Mouse (Mus musculus): ENCODE data around the gene Sccpdh. TPM values are rescaled to one million over a fixed set of nuclear protein-coding genes. Genes with fewer than 3 reads are reported as not detected.
A peak's percentile ranks its signal among the peaks of the same experiment; 100 is the strongest.

Sccpdh gene
- 82.4 and 96.1 TPM in 2 replicates for polyA plus RNA-seq (2014; fragmentation: Nextera tagmentation; extraction: Ambion mirVana)

DNA sequence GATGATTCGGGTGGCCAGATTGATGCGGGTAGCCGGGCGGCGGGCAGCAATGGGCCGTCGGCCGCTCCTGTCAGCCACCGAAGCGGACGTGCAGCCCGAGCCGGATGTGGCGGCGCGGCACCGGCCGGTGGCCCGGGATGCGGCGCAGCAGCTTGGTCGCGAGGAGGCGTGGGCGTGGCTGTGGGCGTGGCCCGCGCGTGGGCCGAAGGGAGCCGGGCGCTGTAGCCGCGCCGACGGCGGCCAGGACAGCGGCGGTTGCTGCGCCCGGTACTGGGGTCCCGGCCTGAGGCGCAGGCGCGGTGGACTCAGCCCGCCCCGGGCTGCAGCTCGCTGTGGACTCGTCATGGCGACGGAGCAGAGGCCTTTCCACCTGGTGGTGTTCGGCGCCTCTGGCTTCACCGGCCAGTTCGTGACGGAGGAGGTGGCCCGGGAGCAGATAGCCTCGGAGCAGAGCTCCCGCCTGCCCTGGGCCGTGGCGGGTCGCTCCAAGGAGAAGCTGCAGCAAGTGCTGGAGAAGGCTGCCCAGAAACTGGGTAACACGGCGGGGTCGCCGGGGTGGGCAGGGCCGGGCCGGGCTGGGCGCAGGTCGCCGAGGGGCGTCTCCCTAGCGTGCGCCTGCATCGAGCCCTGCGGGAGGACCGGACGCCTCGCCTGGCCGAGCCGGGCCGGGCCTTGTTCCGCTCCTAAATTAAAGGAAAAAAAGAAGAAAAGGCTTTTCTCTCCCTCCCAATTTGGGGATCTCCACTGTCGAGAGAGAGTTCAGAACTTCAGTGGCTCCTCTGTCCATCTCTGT, at the start of gene Sccpdh:
TSS of gene Sccpdh (plus strand) at position 198 of the 793 bp plus-strand sequence.
- Histone ChIP-seq H3K27ac (ENCODE audit: low read depth, low read length) (peak within 1 kb of the TSS; percentile 88), H3K4me2 (peak within 1 kb of the TSS; percentile 74), H3K4me1 (ENCODE audit: control insufficient read depth, insufficient read depth, low read length) (peaks cover 6% of the 10 kb centered on the region; the same call in 1 of the 2 replicates), H3K4me3 (ENCODE audit: low read depth, low read length) (peak within 1 kb of the TSS; percentile 83), H3K36me3 (ENCODE audit: control insufficient read depth, insufficient read depth, low read length) (no peaks in the 10 kb centered on the region), H3K9ac (ENCODE audit: low read depth, low read length) (peak within 1 kb of the TSS; percentile 87), H3K27me3 (ENCODE audit: control insufficient read depth, insufficient read depth, low read length) (no peaks in the 10 kb centered on the region), H3K9me3 (replicated peaks; ENCODE audit: control insufficient read depth, low read length) (no peaks in the 10 kb centered on the region)
- peak; percentile 91 for ATAC-seq (replicated peaks; ENCODE audit: insufficient number of reproducible peaks, low FRiP score, low TSS enrichment)
- under 1% methylated on average over 82 of the region's 84 CpGs for WGBS (ENCODE audit: insufficient replicate concordance)

GRCm38 (mm10) chr1:179622665-179623064, 45.3 kb upstream of the Sccpdh start:
- ATAC-seq (replicated peaks; ENCODE audit: insufficient number of reproducible peaks, low FRiP score, low TSS enrichment): no peak
- WGBS (ENCODE audit: insufficient replicate concordance): 87% methylated on average over 12 of the region's 12 CpGs
- Histone ChIP-seq H3K4me2 (no peak overlapping the region), H3K4me3 (ENCODE audit: low read depth, low read length) (no peak overlapping the region), H3K9me3 (replicated peaks; ENCODE audit: control insufficient read depth, low read length) (no peaks in the 10 kb centered on the region), H3K4me1 (ENCODE audit: control insufficient read depth, insufficient read depth, low read length) (peaks cover under 1% of the 10 kb centered on the region), H3K27ac (ENCODE audit: low read depth, low read length) (no peak overlapping the region), H3K9ac (ENCODE audit: low read depth, low read length) (no peak overlapping the region), H3K36me3 (ENCODE audit: control insufficient read depth, insufficient read depth, low read length) (no peaks in the 10 kb centered on the region), H3K27me3 (ENCODE audit: control insufficient read depth, insufficient read depth, low read length) (no peaks in the 10 kb centered on the region)

DNA sequence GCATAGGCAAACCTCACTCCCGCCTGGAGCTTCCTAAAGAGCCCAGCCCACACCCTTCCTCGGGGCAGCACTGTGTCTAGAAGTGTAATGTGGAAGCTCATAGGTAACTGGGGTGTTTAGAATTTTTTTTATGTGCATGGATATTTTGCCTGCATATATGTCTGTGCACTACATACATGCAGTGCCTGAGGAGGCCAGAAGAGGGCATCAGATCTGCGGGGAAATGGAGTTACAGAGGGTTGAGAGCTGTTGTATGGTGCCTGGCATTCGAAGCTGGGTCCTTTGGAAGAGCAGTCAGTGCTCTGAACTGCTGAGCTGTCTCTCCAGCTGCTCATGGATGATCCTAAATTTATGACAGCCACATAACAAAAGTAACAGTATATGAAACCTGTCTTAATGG, 44.4 kb upstream of the Sccpdh start:
- Histone ChIP-seq H3K36me3 (ENCODE audit: control insufficient read depth, insufficient read depth, low read length) (no peaks in the 10 kb centered on the region), H3K4me3 (ENCODE audit: low read depth, low read length) (no peak overlapping the region), H3K27ac (ENCODE audit: low read depth, low read length) (no peak overlapping the region), H3K9me3 (replicated peaks; ENCODE audit: control insufficient read depth, low read length) (no peaks in the 10 kb centered on the region), H3K4me1 (ENCODE audit: control insufficient read depth, insufficient read depth, low read length) (peaks cover 9% of the 10 kb centered on the region), H3K27me3 (ENCODE audit: control insufficient read depth, insufficient read depth, low read length) (no peaks in the 10 kb centered on the region), H3K4me2 (no peak overlapping the region), H3K9ac (ENCODE audit: low read depth, low read length) (no peak overlapping the region)
- ATAC-seq (replicated peaks; ENCODE audit: insufficient number of reproducible peaks, low FRiP score, low TSS enrichment): no peak
- 55% methylated on average over 4 of the region's 4 CpGs for WGBS (ENCODE audit: insufficient replicate concordance)

DNA sequence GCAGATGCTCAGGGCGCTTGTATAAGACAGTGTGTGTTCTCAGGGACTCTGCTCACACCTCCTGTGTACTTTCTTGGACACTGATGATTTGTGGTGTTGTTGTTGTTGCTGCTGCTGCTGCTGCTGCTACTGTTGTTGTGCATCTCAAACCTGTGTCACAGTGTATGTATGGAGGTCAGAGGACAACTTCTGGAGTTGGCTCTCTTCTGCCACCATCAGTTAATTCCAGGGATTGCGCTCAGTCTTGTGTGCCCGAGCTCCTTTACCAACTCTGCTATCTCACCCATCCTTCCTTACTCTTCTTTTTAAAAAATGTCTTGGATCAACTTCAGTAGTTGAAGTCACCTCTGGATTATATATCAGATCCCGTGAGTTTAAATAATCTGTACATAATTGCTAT, 43.7 kb upstream of the Sccpdh start:
- ATAC-seq (replicated peaks; ENCODE audit: insufficient number of reproducible peaks, low FRiP score, low TSS enrichment): no peak
- no peaks in the 10 kb centered on the region for H3K27me3 ChIP-seq (ENCODE audit: control insufficient read depth, insufficient read depth, low read length)
- 59% methylated on average over 4 of the region's 4 CpGs for WGBS (ENCODE audit: insufficient replicate concordance)
- no peak overlapping the region for H3K9ac ChIP-seq (ENCODE audit: low read depth, low read length)
- no peaks in the 10 kb centered on the region for H3K36me3 ChIP-seq (ENCODE audit: control insufficient read depth, insufficient read depth, low read length)
- no peak overlapping the region for H3K4me2 ChIP-seq
- peaks cover 9% of the 10 kb centered on the region for H3K4me1 ChIP-seq (ENCODE audit: control insufficient read depth, insufficient read depth, low read length)
- H3K9me3 ChIP-seq (replicated peaks; ENCODE audit: control insufficient read depth, low read length): no peaks in the 10 kb centered on the region
- no peak overlapping the region for H3K27ac ChIP-seq (ENCODE audit: low read depth, low read length)
- H3K4me3 ChIP-seq (ENCODE audit: low read depth, low read length): no peak overlapping the region

- H3K36me3 ChIP-seq (ENCODE audit: control insufficient read depth, insufficient read depth, low read length): no peaks in the 10 kb centered on the region
- WGBS (ENCODE audit: insufficient replicate concordance): 75% methylated on average over 4 of the region's 4 CpGs
- peaks cover 9% of the 10 kb centered on the region for H3K4me1 ChIP-seq (ENCODE audit: control insufficient read depth, insufficient read depth, low read length)
- no peak overlapping the region for H3K4me2 ChIP-seq
- no peak for ATAC-seq (replicated peaks; ENCODE audit: insufficient number of reproducible peaks, low FRiP score, low TSS enrichment)
- H3K9me3 ChIP-seq (replicated peaks; ENCODE audit: control insufficient read depth, low read length): no peaks in the 10 kb centered on the region
- no peaks in the 10 kb centered on the region for H3K27me3 ChIP-seq (ENCODE audit: control insufficient read depth, insufficient read depth, low read length)
- H3K9ac ChIP-seq (ENCODE audit: low read depth, low read length): no peak overlapping the region
- no peak overlapping the region for H3K4me3 ChIP-seq (ENCODE audit: low read depth, low read length)
- H3K27ac ChIP-seq (ENCODE audit: low read depth, low read length): no peak overlapping the region
Measured at GRCm38 (mm10) chr1:179627855-179628254, 40.2 kb upstream of the Sccpdh start.

- no peak for ATAC-seq (replicated peaks; ENCODE audit: insufficient number of reproducible peaks, low FRiP score, low TSS enrichment)
- H3K4me3 ChIP-seq (ENCODE audit: low read depth, low read length): no peak overlapping the region
- 44% methylated on average over 8 of the region's 8 CpGs for WGBS (ENCODE audit: insufficient replicate concordance)
Measured at GRCm38 (mm10) chr1:179628438-179629106, 39.4 kb upstream of the Sccpdh start.

DNA sequence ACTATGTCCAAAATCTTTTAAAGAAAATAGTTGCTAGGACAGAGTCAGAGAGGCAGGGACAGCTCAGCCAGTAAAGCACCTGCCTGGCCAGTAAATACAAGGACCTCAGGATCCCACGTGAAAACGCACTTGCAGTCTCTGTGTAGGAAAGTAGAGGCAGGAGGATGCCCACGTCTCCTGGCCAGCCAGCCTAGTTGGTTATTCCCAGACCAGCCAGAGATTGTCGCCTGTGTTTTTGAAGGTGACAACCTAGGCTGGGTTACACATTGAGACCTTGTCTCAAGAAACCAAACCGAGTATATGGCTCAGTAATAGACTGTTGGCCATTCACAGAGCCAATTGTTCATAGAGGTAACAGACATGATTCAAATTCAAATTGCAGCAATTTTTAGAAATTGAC, 38.7 kb upstream of the Sccpdh start:
- no peaks in the 10 kb centered on the region for H3K36me3 ChIP-seq (ENCODE audit: control insufficient read depth, insufficient read depth, low read length)
- H3K27ac ChIP-seq (ENCODE audit: low read depth, low read length): no peak overlapping the region
- H3K9ac ChIP-seq (ENCODE audit: low read depth, low read length): no peak overlapping the region
- no peak overlapping the region for H3K4me2 ChIP-seq
- H3K4me1 ChIP-seq (ENCODE audit: control insufficient read depth, insufficient read depth, low read length): peaks cover 9% of the 10 kb centered on the region
- H3K9me3 ChIP-seq (replicated peaks; ENCODE audit: control insufficient read depth, low read length): no peaks in the 10 kb centered on the region
- WGBS (ENCODE audit: insufficient replicate concordance): 86% methylated on average over 5 of the region's 5 CpGs
- no peak for ATAC-seq (replicated peaks; ENCODE audit: insufficient number of reproducible peaks, low FRiP score, low TSS enrichment)
- no peaks in the 10 kb centered on the region for H3K27me3 ChIP-seq (ENCODE audit: control insufficient read depth, insufficient read depth, low read length)
- H3K4me3 ChIP-seq (ENCODE audit: low read depth, low read length): no peak overlapping the region

More at GRCm38 (mm10) chr1:179628438-179629106, 39.4 kb upstream of the Sccpdh start:
- Histone ChIP-seq H3K9me3 (replicated peaks; ENCODE audit: control insufficient read depth, low read length) (no peaks in the 10 kb centered on the region), H3K4me2 (no peak overlapping the region; the same call in 1 of the 2 replicates), H3K27me3 (ENCODE audit: control insufficient read depth, insufficient read depth, low read length) (no peaks in the 10 kb centered on the region), H3K27ac (ENCODE audit: low read depth, low read length) (no peak overlapping the region), H3K36me3 (ENCODE audit: control insufficient read depth, insufficient read depth, low read length) (no peaks in the 10 kb centered on the region), H3K4me1 (ENCODE audit: control insufficient read depth, insufficient read depth, low read length) (peaks cover 9% of the 10 kb centered on the region), H3K9ac (ENCODE audit: low read depth, low read length) (no peak overlapping the region)

DNA sequence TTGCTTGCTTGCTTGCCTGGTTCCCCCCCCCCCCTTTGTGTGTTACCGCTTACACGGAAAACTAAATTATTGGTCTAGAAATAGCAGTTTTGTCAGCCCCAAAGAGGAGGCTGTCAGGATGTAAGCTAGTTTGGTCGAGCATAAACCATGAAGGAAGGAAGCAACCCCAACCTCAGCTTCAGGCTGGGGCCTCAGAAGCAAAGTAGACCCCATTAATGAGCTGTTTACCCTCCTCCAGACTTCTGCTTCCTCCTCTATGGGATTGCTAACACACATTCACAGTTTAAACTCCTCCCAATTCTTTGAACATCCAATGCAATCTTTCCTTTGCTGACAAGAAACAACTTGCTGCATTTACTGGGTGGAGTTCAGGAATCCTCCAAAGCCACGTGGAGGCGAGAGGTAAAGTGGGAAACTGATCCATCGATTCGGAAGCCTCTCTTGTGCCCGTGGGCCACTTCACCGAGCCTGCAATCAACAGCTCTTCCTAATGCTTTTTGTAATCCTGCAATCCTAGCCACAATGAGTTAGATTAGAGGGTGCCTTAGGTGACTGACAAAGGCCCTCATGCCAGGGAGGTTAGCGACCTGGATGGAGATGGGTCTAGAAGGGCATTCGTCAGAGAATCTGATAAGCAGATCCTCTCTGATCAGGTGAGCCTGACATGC, 35.1 kb upstream of the Sccpdh start:
- Histone ChIP-seq H3K4me3 (ENCODE audit: low read depth, low read length) (no peak overlapping the region), H3K4me1 (ENCODE audit: control insufficient read depth, insufficient read depth, low read length) (peaks cover 7% of the 10 kb centered on the region), H3K9ac (ENCODE audit: low read depth, low read length) (0 out of 2 replicates have a peak overlapping the region, but pooled peaks have one; percentile 5), H3K4me2 (no peak overlapping the region), H3K9me3 (replicated peaks; ENCODE audit: control insufficient read depth, low read length) (no peaks in the 10 kb centered on the region), H3K36me3 (ENCODE audit: control insufficient read depth, insufficient read depth, low read length) (no peaks in the 10 kb centered on the region), H3K27me3 (ENCODE audit: control insufficient read depth, insufficient read depth, low read length) (no peaks in the 10 kb centered on the region), H3K27ac (ENCODE audit: low read depth, low read length) (no peak overlapping the region)
- ATAC-seq (replicated peaks; ENCODE audit: insufficient number of reproducible peaks, low FRiP score, low TSS enrichment): no peak
- WGBS (ENCODE audit: insufficient replicate concordance): 75% methylated on average over 11 of the region's 11 CpGs

All from heart, embryonic 11.5 days (tissue).